Mouse (Mus musculus): ENCODE data around the gene Gucd1. TPM values are rescaled to one million over a fixed set of nuclear protein-coding genes. Genes with fewer than 3 reads are reported as not detected.
A peak's percentile ranks its signal among the peaks of the same experiment; 100 is the strongest.
"Not testable (repeated sequence)": the region's sequence is repeated elsewhere in the genome, so short reads cannot be mapped to it uniquely, and the experiment has no call there.

Gucd1 gene
- total RNA-seq, 2 experiments from 2014 or later: 29.7 to 42.1 TPM

DNA sequence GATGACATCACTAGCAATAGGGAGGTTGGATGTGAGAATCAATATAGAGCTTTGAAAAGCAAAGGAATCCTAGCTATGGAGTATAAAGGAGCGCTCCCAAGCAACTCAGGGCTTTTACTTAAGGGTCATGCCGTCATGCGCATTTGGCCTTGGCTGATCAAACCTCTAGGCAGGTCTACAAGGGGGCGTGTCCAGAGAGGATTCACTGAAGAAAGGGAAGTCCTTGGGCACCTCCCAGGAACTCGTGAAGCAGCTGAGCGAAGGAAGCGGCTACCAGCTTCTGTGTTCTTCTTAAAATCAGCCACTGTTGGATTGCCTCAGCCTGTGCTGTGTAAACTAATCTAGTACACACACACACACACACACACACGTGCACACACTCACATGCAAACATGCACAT, 44.4 kb downstream of the Gucd1 start:
- DNase-seq: no peak

DNA sequence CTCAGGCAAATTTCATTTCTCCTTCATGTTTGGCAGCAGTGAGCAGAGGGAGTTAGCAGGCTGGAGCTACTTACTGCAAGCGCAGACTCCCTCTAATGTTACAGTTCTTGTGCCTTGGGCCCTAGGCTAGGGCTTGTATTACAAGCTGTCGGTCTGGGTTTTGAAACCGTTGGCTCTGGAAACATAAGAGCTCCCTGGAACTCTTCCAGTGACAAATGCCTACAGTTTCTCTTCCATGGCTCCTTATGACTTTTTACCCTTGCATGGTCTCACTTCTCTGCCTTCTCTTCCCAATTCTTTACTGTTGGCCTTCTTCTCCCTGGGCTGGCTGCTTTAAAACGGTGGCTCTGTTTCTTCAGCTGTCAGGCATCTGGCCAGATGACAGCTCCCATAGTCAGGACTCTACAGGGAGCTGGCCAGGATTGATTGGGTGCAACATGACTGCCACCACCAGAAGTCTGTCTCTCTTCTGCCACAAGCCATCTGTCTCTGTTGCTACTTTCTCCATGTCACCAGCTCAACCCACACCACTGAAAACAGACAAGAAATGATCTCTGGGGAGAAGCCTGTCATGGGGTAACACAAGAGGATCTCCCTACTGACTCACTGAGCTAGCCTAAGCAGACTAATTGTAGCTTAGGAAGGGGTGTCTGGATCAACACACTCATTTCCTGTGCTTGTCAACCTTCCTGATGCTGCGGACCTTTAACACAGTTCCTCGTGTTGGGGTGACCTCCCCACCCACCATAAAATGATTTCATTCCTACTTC, 51.8 kb downstream of the Gucd1 start:
- no peak for DNase-seq

- DNase-seq: no peak
Observed at GRCm38 (mm10) chr10:75462728-75463127, 55.0 kb downstream of the Gucd1 start.

- no peak for DNase-seq
Observed at GRCm38 (mm10) chr10:75458329-75458728, 59.4 kb downstream of the Gucd1 start.

- no peak for DNase-seq
Observed at GRCm38 (mm10) chr10:75457852-75458251, 59.9 kb downstream of the Gucd1 start.

- DNase-seq: not testable (repeated sequence)
Observed at GRCm38 (mm10) chr10:75456061-75456831, 61.5 kb downstream of the Gucd1 start.

DNA sequence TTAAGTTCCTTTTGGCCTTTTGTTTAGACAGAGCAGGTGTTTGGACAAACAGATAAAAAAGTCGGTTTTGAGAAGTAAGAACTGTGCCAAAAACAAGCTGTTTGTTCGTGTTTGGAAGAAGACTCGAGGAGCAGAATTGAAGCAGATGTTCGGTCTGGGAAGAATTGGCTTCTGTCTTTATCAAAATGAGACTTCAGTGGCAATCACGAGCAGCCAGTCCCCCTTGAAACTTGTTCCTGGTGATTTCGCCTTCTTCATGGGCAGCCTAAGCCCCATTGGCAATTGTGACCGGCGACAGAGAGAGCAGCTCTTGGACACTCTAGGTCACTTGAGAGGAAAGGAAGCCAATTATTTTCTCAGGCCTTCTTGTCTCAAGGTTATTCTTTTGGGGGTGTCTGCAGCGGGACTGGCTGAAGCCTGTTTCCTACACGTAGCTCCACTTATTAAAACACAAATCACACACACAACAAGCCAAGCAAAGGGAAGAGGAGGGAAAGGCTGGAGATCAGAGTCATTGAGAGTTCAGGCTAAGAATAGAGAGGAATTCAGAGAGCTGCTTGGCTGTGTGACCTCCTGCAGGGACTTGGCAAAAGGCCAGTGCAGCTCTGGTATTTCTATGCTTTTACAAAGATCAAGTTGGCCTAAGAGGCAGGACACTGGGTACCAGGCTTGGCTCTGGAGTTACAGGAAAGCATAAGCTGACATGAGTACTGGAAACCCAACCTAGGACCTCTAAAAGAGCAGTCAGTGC, 66.6 kb downstream of the Gucd1 start:
- DNase-seq: peak; percentile 72 to 81

DNA sequence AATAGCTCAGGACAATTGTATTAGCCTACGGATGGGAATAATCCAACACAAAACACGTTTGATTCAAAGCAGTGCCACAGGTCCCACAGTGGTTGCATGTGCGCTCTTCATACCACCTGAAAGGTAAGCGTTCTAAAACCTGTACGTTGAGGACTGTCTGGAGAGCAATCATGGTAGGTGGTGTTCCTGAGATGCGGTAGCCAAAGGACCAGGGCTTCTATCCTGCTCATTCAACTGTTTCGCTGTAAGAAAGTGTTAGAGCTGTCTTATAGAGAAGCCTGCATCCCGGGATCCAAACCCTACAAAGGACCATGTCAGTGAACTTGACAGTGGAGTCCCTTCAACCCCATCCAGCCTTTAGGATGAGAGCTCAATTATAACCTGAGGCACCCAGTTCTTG, 67.4 kb downstream of the Gucd1 start:
- DNase-seq: no peak

DNA sequence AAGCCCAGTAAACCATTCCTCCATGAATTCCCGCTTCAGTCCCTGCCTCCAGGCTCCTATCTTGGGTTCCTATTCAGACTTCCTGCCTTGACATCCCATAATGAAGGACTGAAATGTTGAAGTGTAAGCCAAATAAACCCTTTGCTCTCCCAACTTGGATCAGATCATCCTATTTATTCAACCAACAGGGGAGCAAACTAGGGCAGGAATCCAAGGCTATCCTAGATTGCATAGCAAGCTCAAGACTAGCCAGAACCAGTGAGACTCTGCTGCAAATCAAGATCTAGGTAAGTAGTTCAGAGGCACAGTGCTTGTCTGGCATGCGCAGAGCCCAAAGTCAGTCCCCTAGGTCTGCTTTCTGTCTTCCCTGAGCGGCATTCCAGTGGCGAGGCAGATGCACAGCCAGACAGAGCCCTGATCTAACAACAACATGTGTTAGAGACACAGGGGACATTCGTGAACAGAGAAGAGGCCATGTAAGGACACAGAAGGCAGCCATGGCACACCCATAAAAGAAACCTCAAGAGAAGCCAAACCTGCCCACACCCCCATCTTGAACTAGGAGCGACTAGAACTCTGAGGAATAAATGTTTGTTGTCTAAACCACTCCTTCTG, 68.9 kb downstream of the Gucd1 start:
- no peak for DNase-seq

DNA sequence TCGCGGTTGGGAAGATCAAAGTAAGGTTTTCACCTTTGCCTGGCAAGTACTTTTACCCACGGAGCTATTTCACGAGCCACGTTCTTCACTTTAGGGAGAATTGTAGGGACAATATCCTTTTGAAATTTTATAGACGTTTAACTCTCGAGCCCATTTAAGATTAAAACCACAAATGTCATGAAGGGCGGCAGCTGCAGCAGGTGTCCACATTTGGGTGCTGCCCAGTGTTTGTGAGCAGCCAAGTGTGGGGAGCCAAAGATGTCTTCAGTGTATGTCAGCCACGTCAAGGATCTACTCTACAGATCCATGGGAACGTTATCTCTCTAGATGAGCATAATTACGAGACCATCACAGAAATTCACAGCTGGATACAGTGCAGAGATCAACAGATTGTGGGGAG, 70.3 kb downstream of the Gucd1 start:
- no peak for DNase-seq

DNA sequence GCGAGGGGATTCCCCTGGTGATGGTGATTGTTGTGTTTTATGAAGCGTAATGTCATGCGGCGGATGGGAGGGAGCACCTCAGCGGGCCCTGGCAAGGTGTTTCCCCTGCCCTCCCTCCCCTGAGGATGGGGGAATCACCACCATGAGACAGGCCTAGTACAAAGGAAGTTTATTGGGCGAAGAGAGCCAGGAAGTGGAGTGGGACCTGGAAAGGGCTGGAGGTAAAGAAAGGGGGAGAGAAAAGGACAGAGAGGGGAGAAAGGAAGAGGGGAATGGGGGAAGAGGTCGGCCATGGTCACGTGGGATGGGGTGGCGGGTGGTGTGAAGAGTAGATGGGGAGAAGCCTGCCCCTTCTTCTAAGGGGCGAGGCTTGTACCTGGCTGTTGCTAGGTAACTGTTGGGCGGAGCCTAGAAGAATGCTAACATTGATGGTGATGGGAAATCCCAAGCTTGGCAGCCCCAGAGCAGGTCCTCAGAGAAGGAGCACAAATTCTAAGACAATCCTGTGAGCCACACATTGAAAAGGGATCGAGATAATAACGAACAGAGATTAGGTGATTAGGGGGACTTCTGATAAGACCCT, 71.2 kb downstream of the Gucd1 start:
- DNase-seq: peak in 1 of 2 experiments; percentile 40

DNA sequence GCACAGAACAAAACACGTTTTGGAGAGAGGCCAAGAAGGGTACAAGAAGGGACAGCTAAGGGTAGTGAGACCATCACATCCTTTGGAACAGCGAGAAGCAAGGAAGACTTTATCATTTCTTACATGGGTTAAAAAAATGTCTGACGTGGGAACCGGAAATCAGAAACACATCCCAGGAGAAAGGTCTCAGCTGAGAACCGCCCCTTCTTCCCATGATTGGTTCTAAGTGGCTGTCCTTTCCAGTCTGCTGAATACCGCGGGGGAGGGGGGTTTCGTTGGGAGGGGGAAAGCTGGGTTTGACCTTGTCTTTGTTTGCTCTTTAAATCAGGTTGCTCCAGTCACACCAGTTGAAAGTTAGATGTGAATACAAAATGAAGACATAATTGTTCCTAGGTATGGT, 72.7 kb downstream of the Gucd1 start:
- DNase-seq: no peak

DNA sequence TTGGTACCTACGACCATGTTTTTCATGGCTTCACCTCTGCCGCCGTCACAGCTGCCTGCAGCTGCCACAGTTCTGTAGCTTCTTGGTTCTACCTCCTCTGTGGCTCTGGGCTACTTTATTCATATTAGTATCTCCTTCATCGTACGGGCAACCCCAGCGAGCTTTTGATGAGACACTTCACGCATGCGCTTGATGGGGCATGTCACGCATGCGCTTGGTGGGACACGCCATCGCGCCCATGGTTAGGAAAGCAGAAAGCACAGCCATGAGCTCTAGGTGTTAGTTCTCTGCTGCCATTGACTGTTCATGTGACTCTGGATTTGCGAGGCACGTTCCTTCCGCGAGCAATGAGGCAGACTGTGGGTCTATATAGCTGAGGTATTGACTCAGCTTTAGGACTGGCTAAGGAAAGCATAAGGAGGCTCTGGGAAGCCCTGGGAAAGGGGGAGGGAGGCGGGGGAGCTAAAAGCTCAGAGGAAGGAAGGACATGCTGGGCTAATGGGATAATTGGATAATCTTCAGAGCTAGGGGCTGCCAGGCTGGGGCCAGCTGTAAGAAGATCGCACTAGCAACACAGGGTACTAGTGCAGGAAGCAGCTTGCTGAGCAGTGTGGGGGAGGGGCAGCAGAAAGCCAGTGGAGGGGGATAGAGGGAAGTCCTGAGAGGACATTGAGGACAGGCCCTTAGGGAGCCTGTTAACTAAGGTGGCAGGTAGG, 73.5 kb downstream of the Gucd1 start:
- DNase-seq: peak in 1 of 2 experiments; percentile 15

- DNase-seq: no peak
Observed at GRCm38 (mm10) chr10:75443017-75443416, 74.8 kb downstream of the Gucd1 start.

DNA sequence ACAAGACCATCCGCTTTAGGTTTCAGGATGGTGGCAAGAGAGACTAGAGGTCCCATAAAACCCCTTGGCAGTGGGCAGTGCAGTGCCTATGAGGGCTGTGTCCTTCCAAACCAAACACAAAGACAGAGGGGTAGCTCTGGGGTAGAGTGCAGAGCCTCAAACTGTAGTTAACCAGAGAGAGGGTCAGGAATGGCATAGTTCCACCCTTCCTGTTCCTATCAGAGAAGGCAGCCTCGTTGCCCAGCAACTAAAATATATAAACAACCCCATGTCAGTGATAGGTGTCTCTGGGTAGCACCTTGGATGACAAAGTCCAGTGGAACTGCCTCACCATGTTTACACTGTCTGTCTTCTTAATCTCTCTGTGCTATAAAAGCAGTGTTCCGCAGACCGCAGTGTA, 76.0 kb downstream of the Gucd1 start:
- DNase-seq: no peak

DNA sequence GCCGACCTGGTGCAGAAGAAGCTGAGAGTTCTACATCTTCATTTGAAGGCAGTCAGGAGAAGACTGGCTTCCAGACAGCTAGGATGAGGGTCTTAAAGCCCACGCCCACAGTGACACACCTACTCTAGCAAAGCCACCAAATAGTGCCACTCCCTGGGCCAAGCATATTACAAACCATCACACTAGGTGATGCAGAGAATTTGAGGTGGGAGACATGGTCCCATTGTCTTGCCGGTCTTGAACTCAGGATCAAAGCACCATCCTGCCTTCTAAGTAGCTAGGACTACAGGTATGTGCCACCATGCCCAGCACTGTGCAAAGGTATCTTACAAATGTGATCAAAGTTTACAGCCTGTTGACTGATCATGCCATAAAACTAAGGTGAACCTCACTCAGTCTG, 77.0 kb downstream of the Gucd1 start:
- DNase-seq: no peak

DNA sequence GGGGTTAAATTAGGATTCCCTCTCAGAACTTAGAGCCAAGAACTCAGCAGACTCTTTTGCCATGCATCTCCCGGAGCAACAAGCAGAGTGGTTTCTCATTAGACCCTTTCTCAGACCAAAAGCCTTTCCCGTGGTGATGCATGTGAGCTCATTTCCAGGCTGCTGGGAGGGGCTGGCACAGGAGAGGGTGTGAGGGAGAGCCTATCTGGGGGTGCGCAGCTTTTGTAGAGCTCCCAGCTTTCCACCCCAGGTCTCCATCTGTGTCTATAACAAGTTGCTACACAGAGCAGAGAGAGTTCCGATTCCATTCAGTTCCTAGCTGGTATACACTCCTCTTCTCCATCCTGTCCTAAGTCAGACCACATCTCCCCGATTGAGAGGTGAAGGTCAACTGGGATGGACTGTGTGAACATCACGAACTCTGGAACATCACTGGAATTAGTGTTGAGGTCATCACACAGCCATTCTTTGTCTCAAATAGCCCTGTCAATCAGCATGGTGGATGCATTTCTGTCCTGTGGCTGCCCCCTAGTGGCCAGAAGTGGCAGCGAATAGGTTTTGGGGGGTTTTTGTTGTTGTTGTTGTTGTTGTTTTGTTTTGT, 78.5 kb downstream of the Gucd1 start:
- DNase-seq: peak in 1 of 2 experiments; percentile 57

DNA sequence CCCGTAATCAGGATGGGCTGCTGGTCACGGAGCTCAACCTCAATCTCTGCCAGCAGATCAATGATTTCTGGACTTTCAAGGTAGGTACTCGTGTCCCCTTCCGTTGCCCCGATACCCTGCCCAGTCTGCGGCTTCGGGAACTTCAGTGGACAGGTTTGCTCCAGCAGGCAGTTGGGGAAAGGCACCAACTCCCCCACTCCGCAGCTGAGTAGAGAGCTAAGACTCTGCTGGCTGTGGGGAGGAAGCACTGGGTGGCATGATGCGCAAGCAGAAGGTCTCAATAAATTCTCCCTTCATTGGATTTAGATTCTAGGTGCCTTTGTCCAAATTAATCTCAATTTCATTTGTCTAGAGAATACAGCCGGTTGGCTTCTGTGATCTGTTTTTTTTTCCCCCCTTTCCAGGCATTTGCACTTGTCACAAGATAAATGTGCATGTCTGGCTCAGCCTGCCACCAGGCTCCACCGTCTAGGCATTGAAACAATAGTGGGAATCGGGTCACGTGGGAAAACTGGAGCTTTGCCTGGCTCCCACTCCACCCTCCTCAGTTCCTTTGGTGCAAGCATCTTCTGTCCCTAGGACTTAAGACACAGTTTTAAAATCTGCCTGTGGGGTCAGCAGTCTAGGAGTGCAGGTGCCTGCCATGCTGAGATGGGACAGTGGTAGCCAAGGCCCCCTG, 79.5 kb downstream of the Gucd1 start:
- peak; percentile 50 to 69 for DNase-seq

- DNase-seq: no peak
Observed at GRCm38 (mm10) chr10:75437284-75437683, 80.5 kb downstream of the Gucd1 start.

- DNase-seq: peak; percentile 75 to 85
Observed at GRCm38 (mm10) chr10:75436604-75437217, 81.1 kb downstream of the Gucd1 start.
